Mouse (Mus musculus): ENCODE measurements around the gene Olfml2b. TPM values are rescaled to one million over a fixed set of nuclear protein-coding genes. Genes with fewer than 3 reads are reported as not detected.

The Olfml2b gene
- total and polyA plus RNA-seq, 3 experiments, result not detected

GRCm38 (mm10) chr1:170664620-170665185, 20.4 kb downstream of the Olfml2b start:
- no peak overlapping the region for H3K4me3 ChIP-seq (ENCODE audit: control insufficient read depth in 1 of 2, insufficient read depth in 1 of 2, low read depth in 2 of 2, low read length in 2 of 2)
- no peaks in the 10 kb centered on the region for H3K4me1 ChIP-seq (ENCODE audit: control insufficient read depth in 1 of 2, insufficient read depth in 2 of 2, low read length in 2 of 2)
- H3K79me2 ChIP-seq (ENCODE audit: control insufficient read depth, insufficient read depth, low read length, poor library complexity), result no peaks in the 10 kb centered on the region
- TF ChIP-seq RAD21 (IDR thresholded peaks at IDR 0.05; ENCODE audit: low read depth, low read length), result no peak
- TF ChIP-seq TBP (IDR thresholded peaks at IDR 0.05; ENCODE audit: low read depth, low read length), result no peak
- no peak for TF ChIP-seq USF2 (IDR thresholded peaks at IDR 0.05; ENCODE audit: borderline replicate concordance in 1 of 2, insufficient read depth in 1 of 2, low read depth in 1 of 2, low read length in 2 of 2)
- no peak for TF ChIP-seq MYC (IDR thresholded peaks at IDR 0.05; ENCODE audit: low read depth, low read length)
- no peak for TF ChIP-seq MYB (IDR thresholded peaks at IDR 0.05; ENCODE audit: low read depth, low read length)
- TF ChIP-seq POLR2AphosphoS2 (IDR thresholded peaks at IDR 0.05; ENCODE audit: low read length), result no peak
- no peak for TF ChIP-seq TAL1 (IDR thresholded peaks at IDR 0.05; ENCODE audit: low read length)
- TF ChIP-seq MXI1 (IDR thresholded peaks at IDR 0.05; ENCODE audit: low read depth, low read length), result no peak
- no peak for TF ChIP-seq MAX (IDR thresholded peaks at IDR 0.05; ENCODE audit: low read length)
- TF ChIP-seq HCFC1 (IDR thresholded peaks at IDR 0.05; ENCODE audit: low read depth, low read length), result no peak
- TF ChIP-seq CHD2 (IDR thresholded peaks at IDR 0.05; ENCODE audit: low read length), result no peak
- TF ChIP-seq GATA1 (IDR thresholded peaks at IDR 0.05; ENCODE audit: low read depth, low read length), result no peak
- no peaks in the 10 kb centered on the region for H3K9me3 ChIP-seq (replicated peaks; ENCODE audit: insufficient read depth, low read length)
- no peak for DNase-seq (ENCODE audit: low read depth, low spot score)
- H3K27ac ChIP-seq (ENCODE audit: control insufficient read depth, low read depth, low read length), result no peak overlapping the region
- no peaks in the 10 kb centered on the region for H3K36me3 ChIP-seq (ENCODE audit: control insufficient read depth in 1 of 2, insufficient read depth in 2 of 2, low read length in 2 of 2)
- no peak overlapping the region for H3K9ac ChIP-seq (ENCODE audit: control insufficient read depth, low read depth, low read length, poor library complexity, severe bottlenecking)
- H3K27me3 ChIP-seq (ENCODE audit: control insufficient read depth in 1 of 2, insufficient read depth in 2 of 2, low read length in 2 of 2), result no peaks in the 10 kb centered on the region

GRCm38 (mm10) chr1:170665200-170665599, 20.9 kb downstream of the Olfml2b start:
- TF ChIP-seq GABPA (IDR thresholded peaks at IDR 0.05; ENCODE audit: low read depth, low read length), result no peak
- no peak for TF ChIP-seq MYC (IDR thresholded peaks at IDR 0.05; ENCODE audit: low read depth, low read length)
- no peak for TF ChIP-seq CTCF (IDR thresholded peaks at IDR 0.05 in 2 of 3, conservative IDR thresholded peaks at IDR 0.05 in 1 of 3; ENCODE audit: control insufficient read depth in 1 of 3, insufficient read depth in 1 of 3, low read depth in 2 of 3, low read length in 3 of 3, poor library complexity in 1 of 3, severe bottlenecking in 1 of 3)
- TF ChIP-seq SIN3A (IDR thresholded peaks at IDR 0.05; ENCODE audit: low read length), result no peak
- H3K4me3 ChIP-seq (ENCODE audit: control insufficient read depth in 1 of 2, insufficient read depth in 1 of 2, low read depth in 2 of 2, low read length in 2 of 2), result no peak overlapping the region
- no peaks in the 10 kb centered on the region for H3K79me2 ChIP-seq (ENCODE audit: control insufficient read depth, insufficient read depth, low read length, poor library complexity)
- no peaks in the 10 kb centered on the region for H3K9me3 ChIP-seq (replicated peaks; ENCODE audit: insufficient read depth, low read length)
- no peak for DNase-seq (ENCODE audit: low read depth, low spot score)
- H3K27ac ChIP-seq (ENCODE audit: control insufficient read depth, low read depth, low read length), result no peak overlapping the region
- no peaks in the 10 kb centered on the region for H3K4me1 ChIP-seq (ENCODE audit: control insufficient read depth in 1 of 2, insufficient read depth in 2 of 2, low read length in 2 of 2)
- H3K36me3 ChIP-seq (ENCODE audit: control insufficient read depth in 1 of 2, insufficient read depth in 2 of 2, low read length in 2 of 2), result no peaks in the 10 kb centered on the region
- H3K27me3 ChIP-seq (ENCODE audit: control insufficient read depth in 1 of 2, insufficient read depth in 2 of 2, low read length in 2 of 2), result no peaks in the 10 kb centered on the region
- no peak overlapping the region for H3K9ac ChIP-seq (ENCODE audit: control insufficient read depth, low read depth, low read length, poor library complexity, severe bottlenecking)
